Mouse (Mus musculus) spleen, adult 10 weeks (tissue): ENCODE results near the gene Pan2. TPM values are rescaled to one million over a fixed set of nuclear protein-coding genes. Genes with fewer than 3 reads are reported as not detected.

ENCODE experiments used
- polyA plus RNA-seq: library from polyadenylated mRNA; stranded (reverse); fragments of 350-450 nt; fragmentation: Illumina TruSeq; extraction: RNeasy Lipid Tissue Mini Kit (QIAGEN cat#74804); gene quantifications from one replicate; pipeline ENCODE4 v1.2.3, GENCODE M21; 2015; ENCODE audit warnings: low replicate concordance; ENCODE audit not compliant: insufficient read depth

Pan2 gene
- polyA plus RNA-seq = 44.8 TPM

DNA sequence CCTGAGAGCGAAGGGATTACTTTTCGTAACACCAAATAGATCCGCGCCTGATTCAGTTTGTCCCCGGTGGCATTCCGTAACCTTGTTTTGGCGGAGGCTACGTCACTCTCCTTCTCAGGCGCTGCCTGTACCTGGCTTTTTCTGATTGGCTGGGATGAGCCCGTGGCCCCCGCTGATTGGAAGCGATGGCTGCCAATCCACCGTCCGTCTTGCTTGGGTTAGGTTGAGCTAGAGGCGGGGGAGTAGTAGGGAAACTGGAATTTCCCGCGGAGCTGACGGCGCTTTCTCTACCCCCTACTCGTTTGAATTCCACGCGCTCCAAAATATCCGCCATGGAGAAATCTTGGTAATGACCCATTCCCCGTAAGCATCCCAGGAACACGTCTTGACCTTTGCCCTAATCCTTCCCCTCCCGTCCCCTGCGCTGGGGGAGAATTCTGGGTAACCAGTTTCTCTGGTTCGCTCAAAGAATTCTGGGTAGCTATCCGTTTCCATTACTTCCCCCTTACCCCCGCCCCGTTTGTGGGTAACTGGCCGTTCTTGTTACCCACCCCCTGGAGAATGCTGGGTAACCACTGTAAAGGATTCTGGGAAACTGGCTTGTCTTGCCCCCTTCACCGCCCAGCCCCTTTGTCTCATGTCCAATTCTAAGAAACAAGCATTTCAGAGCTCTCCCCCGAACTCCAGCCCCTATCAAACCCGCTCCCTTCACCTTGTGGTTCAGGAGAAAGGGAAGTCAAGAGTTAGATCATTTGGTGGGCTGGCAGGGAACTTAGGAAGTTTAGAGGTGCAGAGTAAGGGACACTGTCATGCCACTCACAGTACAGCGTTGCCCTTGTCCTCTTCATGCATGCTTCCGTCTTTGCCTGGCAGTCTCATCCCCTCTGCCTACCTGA, at the start of gene Pan2:
Gene Pan2, plus strand, starts transcription at position 210 of the 896 bp plus-strand sequence.

DNA sequence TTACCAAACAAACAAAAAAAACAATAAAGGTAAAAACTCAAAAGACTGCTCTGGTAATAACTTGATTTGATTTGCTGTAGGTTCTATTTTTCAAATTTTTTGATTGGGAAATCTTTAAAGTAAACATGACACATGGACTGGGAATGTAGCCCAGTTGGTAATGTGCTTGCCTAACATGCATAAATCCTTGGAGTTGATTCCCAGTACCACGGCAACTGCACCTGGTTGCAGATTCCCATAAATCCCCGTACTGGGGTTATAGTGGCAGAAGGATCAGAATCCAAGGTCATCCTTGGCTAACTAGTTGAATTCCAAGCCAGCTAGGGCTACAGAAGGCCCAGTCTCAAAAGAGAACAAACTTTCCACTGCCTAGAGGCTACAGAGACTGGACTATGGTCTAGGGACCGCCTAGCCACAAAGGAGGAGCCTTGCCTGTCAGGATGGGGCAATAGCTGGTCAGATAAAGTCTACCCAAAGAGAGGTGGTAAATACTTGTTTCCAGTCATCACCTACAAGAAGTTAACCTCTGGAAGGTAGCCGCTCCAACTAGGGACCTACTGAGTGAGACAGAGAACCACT, 49.4 kb upstream of the Pan2 start, which contains the start of gene Apon:
Gene Apon, plus strand, starts transcription at position 420 of the 579 bp plus-strand sequence.

DNA sequence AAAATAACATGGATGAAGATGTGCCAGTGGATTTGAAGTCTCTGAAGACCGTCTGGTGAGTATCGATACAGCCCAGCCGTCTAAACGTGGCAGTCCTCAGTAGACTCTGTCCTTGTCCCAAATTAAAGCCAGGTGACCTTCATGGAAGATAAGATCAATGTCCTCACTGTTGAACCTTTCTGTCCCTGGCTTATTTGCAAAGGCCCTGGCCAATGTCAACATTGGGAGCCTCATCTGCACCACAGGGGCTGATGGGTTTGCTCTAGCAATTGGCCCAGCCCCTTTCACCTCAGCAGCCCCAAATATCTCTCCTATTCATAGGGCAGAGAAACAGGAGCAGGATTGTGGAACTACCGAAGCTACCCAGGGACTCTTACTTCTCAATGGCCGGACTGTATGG, 34.8 kb upstream of the Pan2 start, which contains the start of gene Apof:
Gene Apof, plus strand, starts transcription at position 301 of the 400 bp plus-strand sequence.

DNA sequence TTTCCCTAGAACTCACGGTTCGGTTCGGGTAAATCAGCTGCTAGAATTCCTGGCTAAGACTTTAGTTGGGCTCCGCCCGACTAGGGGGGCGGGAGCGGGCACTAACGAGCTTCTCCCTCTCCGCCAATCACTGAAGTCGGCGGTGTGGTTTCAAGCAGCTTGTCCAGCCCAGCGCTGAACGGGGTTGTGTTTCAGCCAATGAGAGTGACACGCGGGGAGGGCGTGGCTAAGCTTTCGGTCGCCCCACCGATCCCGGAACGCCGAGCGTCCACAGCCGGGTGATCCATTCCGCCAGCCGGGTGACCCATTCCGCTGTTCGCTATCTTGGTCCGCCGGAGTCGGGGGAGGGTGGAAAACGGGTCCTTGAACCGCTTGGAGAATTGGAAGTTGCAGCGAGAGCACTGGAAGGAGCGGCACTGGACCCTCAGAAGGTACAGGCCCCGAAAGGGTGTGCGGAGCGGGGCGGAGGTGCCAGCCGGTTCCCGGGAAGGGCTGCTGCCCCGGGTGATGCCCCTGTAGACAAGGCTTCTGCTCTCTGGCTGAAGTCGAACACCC, 32.8 kb upstream of the Pan2 start, which contains the start of gene Stat2:
Gene Stat2, plus strand, starts transcription at position 273 of the 555 bp plus-strand sequence.

DNA sequence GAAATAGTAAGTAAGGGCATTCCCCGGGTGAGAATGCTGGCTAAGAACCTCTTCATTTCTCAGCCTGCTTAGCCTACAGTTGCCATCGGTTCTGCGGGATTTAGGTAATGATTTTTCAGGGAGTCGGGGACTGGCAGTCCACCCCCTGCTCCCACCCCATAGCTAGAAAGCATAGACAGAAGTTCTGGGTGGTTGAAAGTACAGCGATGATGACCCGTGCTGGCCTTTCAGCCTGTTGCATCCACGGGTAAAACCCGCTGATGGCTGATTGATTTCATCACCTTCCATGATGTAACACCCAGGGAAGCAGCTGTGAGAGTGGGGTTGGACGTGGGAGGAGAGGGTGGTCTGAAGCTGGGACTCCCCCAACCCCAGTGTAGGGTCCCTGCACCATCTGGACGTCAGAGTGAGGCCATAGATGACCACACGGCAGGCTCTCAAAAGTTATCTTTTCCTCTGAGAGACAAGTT, 4.4 kb upstream of the Pan2 start, which contains the start of gene Il23a:
Gene Il23a, minus strand, starts transcription at position 51 of the 470 bp plus-strand sequence.

DNA sequence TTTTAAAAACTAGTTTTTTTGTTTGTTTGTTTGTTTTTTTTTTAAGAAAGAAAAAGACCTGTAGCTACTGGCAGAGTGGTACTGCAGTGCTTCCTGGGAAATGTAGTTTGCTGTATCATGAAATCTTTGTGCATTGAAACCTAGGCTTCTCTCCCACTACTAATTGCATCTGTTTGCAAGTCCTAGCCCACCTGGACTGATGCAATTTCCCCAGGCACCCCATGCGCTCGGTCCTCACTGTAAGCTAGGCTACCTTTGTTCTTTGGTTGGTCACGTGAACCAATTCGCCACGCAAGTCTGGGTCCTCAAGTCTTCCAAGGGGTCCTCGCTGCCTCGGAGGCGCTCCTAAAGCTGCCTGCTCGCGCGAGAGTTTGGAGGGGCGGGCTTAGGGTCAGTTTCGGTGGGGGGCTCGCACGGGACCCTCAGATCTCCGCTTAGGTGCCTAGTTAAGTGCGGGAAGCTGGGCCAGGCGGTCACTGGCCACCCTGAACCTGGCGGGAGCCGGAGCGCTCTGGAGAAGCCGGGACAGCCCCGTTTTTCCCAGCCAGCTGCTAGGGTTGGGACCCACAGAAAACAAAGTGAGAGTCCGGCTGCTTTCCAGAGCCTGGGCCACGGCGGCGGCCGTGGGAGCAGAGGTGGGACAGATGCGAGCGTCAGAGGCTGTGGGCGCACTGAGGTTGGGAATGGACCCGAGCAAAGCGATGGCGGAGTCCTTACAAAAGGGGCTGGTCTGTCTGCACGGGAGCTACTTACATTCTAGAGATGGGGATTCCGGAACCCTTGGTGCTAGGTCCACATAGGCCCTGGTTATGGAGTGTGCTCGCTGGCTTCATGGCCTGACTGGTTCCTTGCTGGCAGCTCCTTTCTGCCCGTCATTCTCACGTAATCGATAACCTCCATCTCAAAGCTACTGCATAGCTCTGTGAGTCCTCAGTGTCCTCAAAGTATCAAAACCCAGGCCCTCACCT, 19.3 kb downstream of the Pan2 start, which contains the start of gene Cnpy2:
Gene Cnpy2, plus strand, starts transcription at position 319 of the 968 bp plus-strand sequence.

DNA sequence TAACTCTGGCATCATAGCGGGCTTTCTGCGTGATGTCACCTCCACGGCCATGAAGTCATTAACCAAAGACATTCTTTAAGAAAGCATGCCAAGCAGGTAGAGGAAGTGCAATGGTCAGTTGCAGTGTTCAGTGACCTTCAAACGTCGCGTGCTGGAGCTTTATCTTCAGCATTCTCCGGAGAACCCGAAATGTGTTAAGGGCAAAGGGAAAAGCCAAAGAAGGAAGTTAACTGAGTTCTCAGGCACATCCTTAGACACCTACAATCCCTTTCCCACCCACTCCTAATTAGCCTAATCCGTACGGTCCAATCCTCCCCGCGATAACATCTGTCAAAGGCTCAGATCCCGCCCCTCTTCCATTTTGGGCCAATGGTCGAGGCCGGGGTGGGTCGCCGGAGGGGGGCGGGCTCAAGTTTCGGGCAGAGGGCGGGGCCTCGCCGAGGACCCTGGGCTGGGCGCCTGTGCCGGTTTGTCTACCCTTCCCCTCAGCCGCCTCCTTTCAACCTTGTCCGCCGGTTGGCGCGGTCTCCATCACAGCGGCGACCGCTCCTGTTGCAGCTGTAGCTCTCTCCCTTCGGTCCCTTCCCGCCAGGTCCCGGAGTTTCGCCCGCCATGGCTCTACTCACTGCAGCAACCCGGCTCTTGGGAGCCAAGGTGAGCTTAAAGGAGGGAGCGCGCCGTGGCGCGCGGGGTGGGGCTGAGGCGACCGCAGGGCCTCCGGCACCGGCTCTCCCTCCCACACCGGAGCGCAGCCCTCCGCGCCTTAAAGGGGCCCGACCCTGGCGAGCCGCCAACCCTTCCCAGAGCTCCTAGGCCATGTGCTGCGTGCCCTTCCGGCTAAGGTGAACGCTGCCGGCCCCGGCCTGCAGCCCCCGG, 34.4 kb downstream of the Pan2 start, which contains the start of gene Cs:
Gene Cs, plus strand, starts transcription at position 429 of the 876 bp plus-strand sequence.

DNA sequence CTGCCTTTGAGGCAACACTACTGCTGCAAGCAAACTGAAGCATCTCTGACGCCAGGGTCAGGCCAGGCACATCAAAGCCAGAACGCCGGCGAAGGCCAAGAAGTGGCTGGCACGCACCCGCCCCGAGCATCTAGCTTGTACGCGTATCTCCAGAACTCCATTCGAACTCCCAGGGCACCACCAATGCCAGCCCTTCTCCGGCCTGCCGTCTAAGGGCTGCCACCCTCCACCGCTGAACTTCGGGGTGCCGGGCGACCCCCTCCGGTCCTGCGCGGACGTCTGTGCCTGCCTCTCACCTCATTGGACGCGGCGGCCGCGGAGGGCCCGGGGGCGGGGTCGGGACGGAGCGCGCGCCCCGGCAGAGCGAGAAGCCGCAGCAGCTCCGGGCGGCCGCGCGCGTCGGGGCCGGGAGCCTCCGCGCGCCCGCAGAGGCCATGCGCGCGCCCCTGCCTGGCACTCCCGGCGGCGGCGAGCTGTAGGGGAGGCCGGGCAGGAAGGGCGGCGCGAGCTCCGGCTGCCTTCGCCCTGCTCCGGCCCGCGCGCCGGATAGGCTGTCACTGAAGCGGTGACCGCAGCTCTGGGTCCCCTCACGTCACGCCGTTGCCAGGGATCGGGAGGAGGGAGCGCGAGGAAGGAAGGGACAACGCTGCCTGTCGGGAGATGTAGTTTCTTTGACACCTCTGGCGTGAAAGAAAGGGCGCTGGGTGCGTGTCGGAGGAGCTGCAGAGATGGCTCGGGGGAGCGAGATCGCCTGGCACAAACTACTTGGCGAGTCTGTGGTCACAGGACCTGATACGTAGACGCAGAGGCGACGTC, 65.5 kb downstream of the Pan2 start, which contains the start of gene Coq10a:
Gene Coq10a, minus strand, starts transcription at position 596 of the 816 bp plus-strand sequence.

Other genes with a start within 250 kb of the Pan2 start
- gene Ptges3, start 244.4 kb upstream of the Pan2 start, polyA plus RNA-seq = 192 TPM
- gene Atp5b, start 220.1 kb upstream of the Pan2 start, polyA plus RNA-seq = 584 TPM
- gene Baz2a, start 211.8 kb upstream of the Pan2 start, polyA plus RNA-seq = 77.3 TPM
- 28.3 TPM for gene Rbms2, start 123.0 kb upstream of the Pan2 start, polyA plus RNA-seq
- gene Gls2, start 108.9 kb upstream of the Pan2 start, polyA plus RNA-seq = 1.1 TPM
- gene Spryd4, start 91.5 kb upstream of the Pan2 start, polyA plus RNA-seq = 13.4 TPM
- gene Mip, start 77.5 kb upstream of the Pan2 start, polyA plus RNA-seq = not detected
- 14.1 TPM for gene Timeless, start 71.3 kb upstream of the Pan2 start, polyA plus RNA-seq
- 0.28 TPM for gene Apon, start 49.2 kb upstream of the Pan2 start, polyA plus RNA-seq
- gene Apof, start 34.7 kb upstream of the Pan2 start, polyA plus RNA-seq = 1.3 TPM
- gene Stat2, start 32.8 kb upstream of the Pan2 start, polyA plus RNA-seq = 74.1 TPM
- not detected for gene Il23a, start 4.6 kb upstream of the Pan2 start, polyA plus RNA-seq
- 58.8 TPM for gene Cnpy2, start 19.1 kb downstream of the Pan2 start, polyA plus RNA-seq
- gene Cs, start 34.4 kb downstream of the Pan2 start, polyA plus RNA-seq = 121 TPM
- gene Coq10a, start 65.7 kb downstream of the Pan2 start, polyA plus RNA-seq = 42.0 TPM
- 35.0 TPM for gene Ankrd52, start 73.8 kb downstream of the Pan2 start, polyA plus RNA-seq
- not detected for gene Slc39a5, start 97.9 kb downstream of the Pan2 start, polyA plus RNA-seq
- 48.3 TPM for gene Nabp2, start 108.2 kb downstream of the Pan2 start, polyA plus RNA-seq
- 25.2 TPM for gene Rnf41, start 108.3 kb downstream of the Pan2 start, polyA plus RNA-seq
- gene Smarcc2, start 155.9 kb downstream of the Pan2 start, polyA plus RNA-seq = 93.2 TPM
- gene Myl6, start 190.8 kb downstream of the Pan2 start, polyA plus RNA-seq = 874 TPM
- 0.25 TPM for gene Myl6b, start 195.3 kb downstream of the Pan2 start, polyA plus RNA-seq
- 82.6 TPM for gene Esyt1, start 222.5 kb downstream of the Pan2 start, polyA plus RNA-seq
- gene Zc3h10, start 244.4 kb downstream of the Pan2 start, polyA plus RNA-seq = 10.0 TPM
- gene Rpl41, start 246.0 kb downstream of the Pan2 start, polyA plus RNA-seq = 904 TPM